Mouse (Mus musculus): ENCODE measurements around the gene Kctd14. TPM values are rescaled to one million over a fixed set of nuclear protein-coding genes. Genes with fewer than 3 reads are reported as not detected.

The Kctd14 gene
- polyA plus RNA-seq, 1 experiment from 2014 or later: 1.5 TPM

- Histone ChIP-seq H3K4me3 (replicated peaks) (no peak overlapping the region), H3K27ac (peak overlapping the region; percentile 57), H3K36me3 (no peaks in the 10 kb centered on the region), H3K27me3 (no peaks in the 10 kb centered on the region), H3K4me2 (no peak overlapping the region), H3K9me3 (peaks cover 6% of the 10 kb centered on the region; the same call in 1 of the 2 replicates), H3K9ac (replicated peaks) (no peak overlapping the region), H3K4me1 (replicated peaks) (no peaks in the 10 kb centered on the region)
- ATAC-seq (ENCODE audit: insufficient number of reproducible peaks, insufficient read depth, low FRiP score, low TSS enrichment, low read depth): peak; percentile 79; the same call in 1 of the 2 replicates
- WGBS: 57% methylated on average over 6 of the region's 6 CpGs
Observed at GRCm38 (mm10) chr7:97446171-97446925, 4.8 kb upstream of the Kctd14 start.

- ATAC-seq (ENCODE audit: insufficient number of reproducible peaks, insufficient read depth, low FRiP score, low TSS enrichment, low read depth): no peak
- Histone ChIP-seq H3K36me3 (no peaks in the 10 kb centered on the region), H3K27ac (peak overlapping the region; percentile 57)
Observed at GRCm38 (mm10) chr7:97447050-97447531, 4.0 kb upstream of the Kctd14 start.

DNA sequence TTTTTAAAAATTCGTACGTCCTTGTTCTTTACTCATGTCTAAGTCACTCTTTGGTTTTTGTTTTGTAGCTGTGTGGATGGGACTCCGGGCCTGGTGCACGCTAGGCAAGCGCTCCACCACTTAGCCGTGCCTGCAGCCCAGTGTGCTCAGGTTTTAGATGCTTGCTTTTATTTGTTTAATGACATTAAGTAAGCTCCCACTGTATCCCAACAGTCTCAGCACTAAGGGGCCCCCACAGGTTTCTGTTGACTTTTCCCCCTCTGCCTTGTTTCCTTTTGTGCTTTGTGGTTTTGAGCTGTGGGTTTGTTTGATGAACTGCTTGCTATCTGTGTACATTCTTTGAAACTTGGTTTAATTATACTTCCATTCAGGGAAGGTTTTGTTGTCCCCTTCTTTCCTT is 1.1 kb downstream of the Kctd14 start:
- Histone ChIP-seq H3K4me3 (replicated peaks) (no peak overlapping the region), H3K27ac (no peak overlapping the region), H3K9ac (replicated peaks) (no peak overlapping the region), H3K4me1 (replicated peaks) (peaks cover 11% of the 10 kb centered on the region), H3K4me2 (no peak overlapping the region), H3K27me3 (no peaks in the 10 kb centered on the region), H3K9me3 (0 out of 2 replicates have a peak, but pooled peaks cover 4% of the 10 kb centered on the region), H3K36me3 (no peaks in the 10 kb centered on the region)
- 85% methylated on average over 6 of the region's 6 CpGs for WGBS
- no peak for ATAC-seq (ENCODE audit: insufficient number of reproducible peaks, insufficient read depth, low FRiP score, low TSS enrichment, low read depth)

More at GRCm38 (mm10) chr7:97447050-97447531, 4.0 kb upstream of the Kctd14 start:
- 69% methylated on average over 6 of the region's 6 CpGs for WGBS
- Histone ChIP-seq H3K4me3 (replicated peaks) (no peak overlapping the region), H3K9me3 (0 out of 2 replicates have a peak, but pooled peaks cover 4% of the 10 kb centered on the region), H3K4me1 (replicated peaks) (no peaks in the 10 kb centered on the region), H3K4me2 (no peak overlapping the region), H3K27me3 (no peaks in the 10 kb centered on the region), H3K9ac (replicated peaks) (no peak overlapping the region)

GRCm38 (mm10) chr7:97453141-97453921 is 2.2 kb downstream of the Kctd14 start:
- 4% methylated on average over 27 of the region's 27 CpGs for WGBS
- peak overlapping the region; percentile 46 for H3K4me3 ChIP-seq (replicated peaks)
- H3K27me3 ChIP-seq: no peaks in the 10 kb centered on the region
- H3K27ac ChIP-seq: peak overlapping the region; percentile 45; the same call in 1 of the 2 replicates
- H3K9ac ChIP-seq (replicated peaks): peak overlapping the region; percentile 70
- 0 out of 2 replicates have a peak, but pooled peaks cover 4% of the 10 kb centered on the region for H3K9me3 ChIP-seq
- H3K4me2 ChIP-seq: peak overlapping the region; percentile 84
- H3K4me1 ChIP-seq (replicated peaks): peaks cover 11% of the 10 kb centered on the region
- H3K36me3 ChIP-seq: no peaks in the 10 kb centered on the region
- peak; percentile 53; the same call in 1 of the 2 replicates for ATAC-seq (ENCODE audit: insufficient number of reproducible peaks, insufficient read depth, low FRiP score, low TSS enrichment, low read depth)

DNA sequence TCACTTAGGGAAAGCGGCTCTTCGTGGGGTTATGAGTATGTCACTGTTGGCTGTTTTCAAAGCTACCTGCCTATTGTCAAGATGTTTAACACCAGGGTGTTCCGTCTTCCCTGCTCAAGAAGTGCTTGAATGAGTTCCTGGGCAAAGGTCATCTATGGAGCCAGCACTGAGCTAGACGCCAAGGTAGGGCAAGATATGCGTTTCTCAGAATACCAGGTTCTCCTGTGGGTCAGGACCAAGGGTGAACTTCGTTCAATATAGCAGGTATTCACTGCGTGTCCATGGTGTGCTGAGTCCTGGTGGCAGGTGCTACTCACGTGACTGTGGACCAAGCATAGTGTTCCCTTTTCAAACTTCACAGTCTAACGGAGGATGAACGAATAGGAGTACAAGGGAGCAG is 3.7 kb downstream of the Kctd14 start:
- Histone ChIP-seq H3K4me2 (no peak overlapping the region), H3K4me3 (replicated peaks) (no peak overlapping the region), H3K36me3 (no peaks in the 10 kb centered on the region), H3K27ac (no peak overlapping the region), H3K9ac (replicated peaks) (no peak overlapping the region), H3K27me3 (no peaks in the 10 kb centered on the region), H3K9me3 (no peaks in the 10 kb centered on the region), H3K4me1 (replicated peaks) (peaks cover 11% of the 10 kb centered on the region)
- ATAC-seq (ENCODE audit: insufficient number of reproducible peaks, insufficient read depth, low FRiP score, low TSS enrichment, low read depth): no peak
- WGBS: 88% methylated on average over 10 of the region's 10 CpGs

GRCm38 (mm10) chr7:97455577-97455976 is 4.5 kb downstream of the Kctd14 start:
- H3K27ac ChIP-seq: no peak overlapping the region
- no peak overlapping the region for H3K4me3 ChIP-seq (replicated peaks)
- no peak overlapping the region for H3K9ac ChIP-seq (replicated peaks)
- no peak overlapping the region for H3K4me2 ChIP-seq
- no peaks in the 10 kb centered on the region for H3K27me3 ChIP-seq
- peaks cover 11% of the 10 kb centered on the region for H3K4me1 ChIP-seq (replicated peaks)
- no peaks in the 10 kb centered on the region for H3K36me3 ChIP-seq
- no peak for ATAC-seq (ENCODE audit: insufficient number of reproducible peaks, insufficient read depth, low FRiP score, low TSS enrichment, low read depth)
- no peaks in the 10 kb centered on the region for H3K9me3 ChIP-seq
- 79% methylated on average over 3 of the region's 3 CpGs for WGBS

GRCm38 (mm10) chr7:97473001-97473400 is 21.9 kb downstream of the Kctd14 start:
- no peak overlapping the region for H3K9ac ChIP-seq (replicated peaks)
- H3K4me1 ChIP-seq (replicated peaks): no peaks in the 10 kb centered on the region
- H3K4me3 ChIP-seq (replicated peaks): no peak overlapping the region
- H3K27ac ChIP-seq: no peak overlapping the region
- no peaks in the 10 kb centered on the region for H3K36me3 ChIP-seq
- no peak overlapping the region for H3K4me2 ChIP-seq
- no peaks in the 10 kb centered on the region for H3K27me3 ChIP-seq
- H3K9me3 ChIP-seq: no peaks in the 10 kb centered on the region
- WGBS: 81% methylated on average over 5 of the region's 5 CpGs
- no peak for ATAC-seq (ENCODE audit: insufficient number of reproducible peaks, insufficient read depth, low FRiP score, low TSS enrichment, low read depth)

DNA sequence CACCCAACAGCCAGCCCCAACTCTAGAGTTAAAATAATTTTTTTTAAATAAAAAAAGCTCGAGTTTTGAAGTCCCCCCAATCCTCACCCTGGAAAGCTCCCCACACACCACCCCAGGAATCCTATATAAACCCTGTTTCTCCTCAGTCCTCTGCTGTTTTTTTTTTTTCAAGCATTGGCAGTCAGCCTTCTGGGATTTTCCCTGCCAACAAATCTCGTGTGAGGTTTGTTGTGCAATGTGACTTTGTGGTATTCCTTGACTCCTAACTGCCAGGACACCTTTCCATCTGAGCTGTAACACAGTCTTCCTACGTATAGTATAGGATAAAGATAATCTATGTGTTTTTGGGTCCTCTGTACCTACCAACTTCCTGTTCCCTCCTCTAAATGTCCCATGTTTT is 28.2 kb downstream of the Kctd14 start:
- Histone ChIP-seq H3K4me2 (no peak overlapping the region), H3K4me3 (replicated peaks) (no peak overlapping the region), H3K9ac (replicated peaks) (no peak overlapping the region), H3K36me3 (no peaks in the 10 kb centered on the region), H3K27me3 (no peaks in the 10 kb centered on the region), H3K9me3 (no peaks in the 10 kb centered on the region), H3K4me1 (replicated peaks) (peaks cover 15% of the 10 kb centered on the region; the same call in 1 of the 2 replicates), H3K27ac (no peak overlapping the region)
- ATAC-seq (ENCODE audit: insufficient number of reproducible peaks, insufficient read depth, low FRiP score, low TSS enrichment, low read depth): no peak
- 68% methylated on average over 3 of the region's 3 CpGs for WGBS

- H3K27ac ChIP-seq: no peak overlapping the region
- 34% methylated on average over 3 of the region's 3 CpGs for WGBS
Observed at GRCm38 (mm10) chr7:97480290-97480689, 29.2 kb downstream of the Kctd14 start.

GRCm38 (mm10) chr7:97480821-97481339 is 29.8 kb downstream of the Kctd14 start, which contains the start of gene Ints4:
Gene Ints4, plus strand, starts transcription at chr7:97480956.
- Histone ChIP-seq H3K9me3 (no peaks in the 10 kb centered on the region), H3K4me1 (replicated peaks) (peaks cover 15% of the 10 kb centered on the region; the same call in 1 of the 2 replicates), H3K27me3 (no peaks in the 10 kb centered on the region), H3K4me3 (replicated peaks) (peak within 1 kb of the TSS; percentile 63), H3K9ac (replicated peaks) (peak within 1 kb of the TSS; percentile 70), H3K27ac (peak within 1 kb of the TSS; percentile 78), H3K4me2 (peak within 1 kb of the TSS; percentile 93), H3K36me3 (peaks cover 14% of the 10 kb centered on the region)
- under 1% methylated on average over 24 of the region's 24 CpGs for WGBS
- ATAC-seq (ENCODE audit: insufficient number of reproducible peaks, insufficient read depth, low FRiP score, low TSS enrichment, low read depth): peak; percentile 99

More at GRCm38 (mm10) chr7:97480290-97480689, 29.2 kb downstream of the Kctd14 start:
- Histone ChIP-seq H3K27me3 (no peaks in the 10 kb centered on the region), H3K9me3 (no peaks in the 10 kb centered on the region), H3K9ac (replicated peaks) (no peak overlapping the region), H3K4me2 (peak overlapping the region; percentile 93), H3K4me3 (replicated peaks) (peak overlapping the region; percentile 63), H3K36me3 (peaks cover 8% of the 10 kb centered on the region), H3K4me1 (replicated peaks) (peaks cover 15% of the 10 kb centered on the region; the same call in 1 of the 2 replicates)
- no peak for ATAC-seq (ENCODE audit: insufficient number of reproducible peaks, insufficient read depth, low FRiP score, low TSS enrichment, low read depth)

DNA sequence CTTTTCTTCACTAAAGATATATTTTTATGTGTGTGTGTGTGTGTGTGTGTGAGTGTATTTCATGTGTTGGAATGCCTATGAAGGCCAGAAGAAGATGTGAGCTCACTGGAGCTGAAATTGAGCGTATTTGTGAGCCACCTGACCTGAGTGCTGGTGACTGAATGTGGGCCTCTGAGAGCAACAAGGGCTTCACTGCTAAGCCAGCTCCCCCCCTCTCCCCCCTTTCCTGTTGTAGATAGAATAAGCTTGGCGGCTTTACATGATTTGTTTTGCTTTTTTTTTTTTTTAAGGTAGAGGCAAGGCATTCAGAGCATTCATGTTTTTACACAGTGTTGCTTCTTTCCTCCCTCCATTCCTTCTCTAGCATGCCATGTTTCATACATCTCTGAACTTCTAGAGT is 32.3 kb downstream of the Kctd14 start:
- no peak overlapping the region for H3K9ac ChIP-seq (replicated peaks)
- H3K4me3 ChIP-seq (replicated peaks): no peak overlapping the region
- no peak overlapping the region for H3K4me2 ChIP-seq
- H3K27me3 ChIP-seq: no peaks in the 10 kb centered on the region
- 82% methylated on average over 2 of the region's 2 CpGs for WGBS
- no peaks in the 10 kb centered on the region for H3K9me3 ChIP-seq
- ATAC-seq (ENCODE audit: insufficient number of reproducible peaks, insufficient read depth, low FRiP score, low TSS enrichment, low read depth): no peak
- no peak overlapping the region for H3K27ac ChIP-seq
- H3K36me3 ChIP-seq: peaks cover 39% of the 10 kb centered on the region
- H3K4me1 ChIP-seq (replicated peaks): peaks cover 15% of the 10 kb centered on the region; the same call in 1 of the 2 replicates

Measured in limb, embryonic 12.5 days (tissue).